In genomic region chr10:29281736-29282135, GRCm38 (mm10) we compare ENCODE assay signal across 20 mouse cellular contexts. TPM values are rescaled to one million over a fixed set of nuclear protein-coding genes. Genes with fewer than 3 reads are reported as not detected.
A peak's percentile ranks its signal among the peaks of the same experiment; 100 is the strongest.
DNase-seq lines count a peak whose midpoint lies in the region; ATAC-seq and TF ChIP-seq lines count a peak whose summit lies in the region.
"Had no signal": no experiment of that assay in that cellular context is flagged by ENCODE, and none has a peak within 500 bp of the region (broad histone marks: within the 10 kb centered on the region; RNA-seq: fewer than 3 reads in every experiment).

No protein-coding gene starts in this region.

- ATAC-seq in erythroblast, adult 5-6 weeks (replicated peaks; ENCODE audit: low FRiP score, poor library complexity, severe bottlenecking) = no peak
- ATAC-seq: activated CD4-positive, CD25-positive, alpha-beta regulatory T cell, adult 4 months; forebrain, embryonic 15.5 days; Patski had no signal

- no peak for TF ChIP-seq CTCF in kidney, adult 2 months (conservative IDR thresholded peaks at IDR 0.05; ENCODE audit: insufficient read depth, insufficient read length, low read depth, low read length)

- no peak for TF ChIP-seq POLR2A in kidney, adult 2 months (IDR thresholded peaks at IDR 0.05; ENCODE audit: low read depth, low read length)

- H3K4me3 ChIP-seq in kidney, adult 2 months (ENCODE audit: insufficient read depth, low read depth, low read length) = no peak overlapping the region
- H3K4me3 ChIP-seq: embryonic facial prominence, embryonic 15.5 days; forebrain, embryonic 15.5 days; heart, embryonic 12.5 days; hindbrain, embryonic 10.5 days had no signal

- no peaks in the 10 kb centered on the region for H3K4me1 ChIP-seq in kidney, adult 2 months (ENCODE audit: control insufficient read depth, insufficient read depth, low read length)
- H3K4me1 ChIP-seq: embryonic facial prominence, embryonic 15.5 days; forebrain, embryonic 15.5 days; heart, embryonic 12.5 days; hindbrain, embryonic 10.5 days had no signal

- DNase-seq in adrenal gland, postnatal 10 days = peak; percentile 10
- DNase-seq in adrenal gland, adult 8-10 months = no peak
- DNase-seq in kidney, adult 2 months = peak; percentile 7
- no peak for DNase-seq in kidney, adult 9 months
- peak; percentile 87 for DNase-seq in adipocyte (ENCODE audit: low spot score)
- DNase-seq in lung, postnatal 14 days = peak; percentile 28
- no peak for DNase-seq in urinary bladder, postnatal 10 days (ENCODE audit: low spot score)
- DNase-seq: adrenal gland, postnatal 25 days; cerebellum, adult 18-20 months; cerebellum, adult 9-11 months; cerebellum, postnatal 36 days; gastrocnemius, postnatal 14 days had no signal

- no peaks in the 10 kb centered on the region for H3K36me3 ChIP-seq in kidney, adult 2 months (ENCODE audit: control insufficient read depth, insufficient read depth, low read length)
- H3K36me3 ChIP-seq: embryonic facial prominence, embryonic 15.5 days; forebrain, embryonic 15.5 days; heart, embryonic 12.5 days; hindbrain, embryonic 10.5 days had no signal

- WGBS in kidney, adult 2 months = 56% methylated on average over 1 of the region's 1 CpGs

- H3K27me3 ChIP-seq in kidney, adult 2 months (replicated peaks; ENCODE audit: control insufficient read depth, insufficient read depth, low read length) = no peaks in the 10 kb centered on the region
- H3K27me3 ChIP-seq: embryonic facial prominence, embryonic 15.5 days; forebrain, embryonic 15.5 days; heart, embryonic 12.5 days had no signal

- H3K27ac ChIP-seq in kidney, adult 2 months (ENCODE audit: insufficient read depth, low read depth, low read length) = no peak overlapping the region
- H3K27ac ChIP-seq: embryonic facial prominence, embryonic 15.5 days; forebrain, embryonic 15.5 days; hindbrain, embryonic 10.5 days; hindbrain, embryonic 14.5 days had no signal

RNA-seq across cellular contexts. Expression of gene Echdc1, which starts 31.2 kb away (rescaled TPM):
- total RNA-seq in adrenal gland, postnatal 10 days (2021) = 10 to 100 TPM; 64.6 to 72.2 TPM
- total RNA-seq in adrenal gland, adult 8-10 months (2022) = 100 to 1,000 TPM in 1 of 4 experiments, 10 to 100 TPM in 3; 49.7 to 116 (median 89.3) TPM
- polyA plus RNA-seq in kidney, adult 2 months (2012; rRNA removed) = 15.3 and 24.4 TPM in 2 replicates
- total RNA-seq in erythroblast, adult 5-6 weeks (2015; ENCODE audit: low replicate concordance) = 2.7 and 5.0 TPM in 2 replicates
- total RNA-seq in erythroblast, adult 5-6 weeks (2017; ENCODE audit: low replicate concordance) = 3.8 and 10.3 TPM in 2 replicates

Comparison
In these comparisons a context has a peak if more than half of its experiments do, and no peak if none do; other contexts are left out.
1. DNase-seq: peak in adrenal gland, postnatal 10 days (single experiment), kidney, adult 2 months (single experiment), adipocyte (single experiment) and lung, postnatal 14 days (single experiment); none in adrenal gland, adult 8-10 months (single experiment), kidney, adult 9 months (single experiment) and urinary bladder, postnatal 10 days (single experiment).
2. RNA of gene Echdc1, which starts 31.2 kb away (total RNA-seq): 49.7 to 116 TPM in adrenal gland, adult 8-10 months and 64.6 to 72.2 TPM in adrenal gland, postnatal 10 days; 2.7 to 10.3 TPM in erythroblast, adult 5-6 weeks; every median in the first group is over 4 times any median in the second.